Mouse (Mus musculus): Measurements from ENCODE around the gene Uckl1. TPM values are rescaled to one million over a fixed set of nuclear protein-coding genes. Genes with fewer than 3 reads are reported as not detected.

The Uckl1 gene
- polyA plus RNA-seq, 1 experiment from 2014 or later: 38.3 TPM

DNA sequence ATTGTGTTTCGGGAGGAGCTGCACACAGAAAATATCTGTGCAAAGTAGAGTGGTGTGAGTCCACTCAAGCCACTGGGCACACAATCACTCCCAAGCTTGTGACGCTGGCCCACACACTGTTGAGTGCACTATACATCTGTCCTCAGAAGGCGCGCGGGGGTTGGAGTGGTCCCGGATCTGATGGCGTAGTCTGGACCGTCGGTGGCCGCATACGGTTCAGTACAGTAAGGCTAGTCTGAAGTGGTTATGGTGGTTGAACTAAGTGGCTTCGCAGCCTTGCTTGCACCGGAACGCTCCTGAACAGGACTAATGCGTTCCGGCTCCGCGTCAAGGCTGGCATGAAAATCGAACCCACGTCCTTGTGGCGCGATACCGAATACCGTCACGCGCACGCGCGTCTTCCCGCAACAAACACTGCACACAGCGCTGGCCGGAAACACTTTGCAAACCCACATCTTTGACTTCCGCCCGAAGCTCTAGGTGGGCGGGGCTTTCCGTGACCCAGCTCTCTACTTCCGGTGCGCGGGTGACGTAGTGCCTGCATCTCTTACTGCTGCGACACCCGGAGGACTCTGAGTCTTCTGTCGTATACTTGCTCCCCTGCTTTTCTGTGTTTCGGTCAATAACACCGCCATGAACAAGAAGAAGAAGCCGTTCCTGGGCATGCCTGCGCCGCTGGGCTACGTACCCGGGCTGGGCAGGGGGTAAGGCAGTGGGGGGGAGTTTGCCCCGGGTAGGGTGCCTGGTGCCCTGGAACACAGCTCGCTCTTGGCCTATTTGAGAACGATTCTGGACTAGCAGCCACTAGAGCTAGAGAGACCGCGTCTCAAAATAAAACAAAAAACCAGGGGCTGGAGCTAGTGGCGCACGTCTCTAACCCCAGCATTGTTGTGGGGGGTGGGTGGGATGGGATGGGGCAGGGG, 16.4 kb upstream of the Uckl1 start:
- Histone ChIP-seq H3K27me3 (ENCODE audit: insufficient read depth, low read length) (peaks cover 12% of the 10 kb centered on the region), H3K4me3 (ENCODE audit: low read depth, low read length) (peak overlapping the region; percentile 90), H3K9me3 (ENCODE audit: low read depth, low read length) (no peaks in the 10 kb centered on the region), H3K36me3 (ENCODE audit: insufficient read depth) (peaks cover 4% of the 10 kb centered on the region; the same call in 1 of the 2 replicates), H3K4me2 (peak overlapping the region; percentile 89), H3K4me1 (ENCODE audit: insufficient read depth) (peaks cover 5% of the 10 kb centered on the region; the same call in 1 of the 2 replicates), H3K27ac (ENCODE audit: low read depth) (peak overlapping the region; percentile 84), H3K9ac (peak overlapping the region; percentile 91)
- DNase-seq (peak; percentile 99), ATAC-seq (ENCODE audit: insufficient read depth) (peak; percentile 94)
- WGBS: 2% methylated on average over 57 of the region's 57 CpGs
- TF ChIP-seq CTCF (IDR thresholded peaks at IDR 0.05; ENCODE audit: low read depth): no peak

DNA sequence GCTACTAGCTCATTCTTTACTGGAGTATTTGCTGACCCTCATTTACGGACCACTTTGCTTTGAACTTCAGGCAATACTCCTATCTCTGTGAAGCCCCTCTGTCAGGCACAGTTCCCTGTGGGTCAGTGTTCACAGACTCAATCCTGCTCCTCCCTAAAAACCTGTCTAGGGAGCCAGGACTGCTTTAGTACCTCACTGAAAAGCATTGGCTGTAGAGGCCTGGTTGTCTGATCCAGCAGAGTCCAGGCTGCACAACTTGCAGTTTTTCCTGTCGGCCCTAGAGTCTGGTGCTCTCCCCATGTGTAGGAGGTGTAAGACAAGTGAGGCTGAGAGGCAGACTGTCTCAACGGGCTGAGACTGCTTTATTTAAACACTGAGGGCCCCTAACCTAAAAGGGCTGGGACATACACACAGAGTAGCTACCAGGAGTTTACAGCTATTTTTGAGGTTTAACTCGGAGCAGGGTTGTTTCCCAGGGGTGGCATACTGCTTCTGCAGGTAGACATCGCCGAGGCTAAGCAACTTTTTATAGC, 15.6 kb upstream of the Uckl1 start:
- Histone ChIP-seq H3K27ac (ENCODE audit: low read depth) (peak overlapping the region; percentile 63; the same call in 1 of the 2 replicates), H3K4me1 (ENCODE audit: insufficient read depth) (peaks cover 5% of the 10 kb centered on the region; the same call in 1 of the 2 replicates), H3K9me3 (ENCODE audit: low read depth, low read length) (no peaks in the 10 kb centered on the region), H3K9ac (peak overlapping the region; percentile 91), H3K4me2 (peak overlapping the region; percentile 89), H3K36me3 (ENCODE audit: insufficient read depth) (0 out of 2 replicates have a peak, but pooled peaks cover 7% of the 10 kb centered on the region), H3K27me3 (ENCODE audit: insufficient read depth, low read length) (peaks cover 12% of the 10 kb centered on the region), H3K4me3 (ENCODE audit: low read depth, low read length) (peak overlapping the region; percentile 90)
- no peak for DNase-seq
- 57% methylated on average over 6 of the region's 6 CpGs for WGBS
- ATAC-seq (ENCODE audit: insufficient read depth): no peak
- no peak for TF ChIP-seq CTCF (IDR thresholded peaks at IDR 0.05; ENCODE audit: low read depth)

DNA sequence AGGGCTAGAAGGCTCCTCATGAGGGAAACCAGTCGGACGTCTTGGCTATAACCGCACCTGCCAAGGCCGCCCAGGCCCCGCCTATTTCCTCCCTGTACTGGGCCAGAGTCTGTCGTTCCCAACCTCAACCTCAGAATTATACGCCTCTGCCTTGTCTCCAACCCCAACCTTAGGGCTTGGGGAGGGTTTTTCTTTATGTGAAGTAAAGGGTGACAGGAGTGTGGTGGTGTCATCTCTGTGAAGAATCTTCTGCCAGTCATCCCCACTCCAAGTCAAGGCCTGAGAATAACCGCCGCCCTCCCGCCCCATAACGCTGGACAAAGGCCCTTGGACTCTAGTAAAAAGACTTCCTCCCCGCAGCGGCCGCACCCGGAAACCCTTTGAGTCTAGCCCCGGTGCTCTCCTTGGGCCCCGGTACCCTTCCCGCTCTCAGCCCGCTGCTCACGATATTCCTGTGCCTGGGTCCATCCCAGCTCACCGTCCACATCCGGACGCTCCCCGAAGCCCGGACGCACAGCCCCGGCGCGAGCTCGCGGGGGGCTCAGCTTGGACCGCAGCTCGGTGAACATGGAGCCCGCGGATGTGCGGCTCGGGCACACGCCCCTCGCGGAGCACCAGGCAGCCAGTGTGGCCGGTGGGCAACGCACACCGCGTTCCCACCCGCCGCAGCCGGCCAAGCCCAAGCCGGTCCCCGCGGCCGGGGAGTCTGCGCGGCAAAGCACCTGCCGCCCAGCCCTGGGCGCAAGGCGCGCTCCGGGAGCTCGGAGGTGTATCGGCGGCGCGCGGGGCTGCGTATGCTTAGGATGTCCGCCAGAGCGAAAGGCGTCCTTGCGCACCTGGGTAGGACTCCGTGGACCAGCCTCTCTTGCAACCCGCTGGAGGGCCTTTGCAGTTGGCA, 14.0 kb upstream of the Uckl1 start, which contains the start of gene Samd10:
Samd10 (minus strand) TSS at position 759 of the 898 bp plus-strand sequence.
- ATAC-seq (ENCODE audit: insufficient read depth): peak; percentile 36
- TF ChIP-seq CTCF (IDR thresholded peaks at IDR 0.05; ENCODE audit: low read depth): peak; percentile 9; the same call in 1 of the 2 replicates
- DNase-seq: peak; percentile 75
- Histone ChIP-seq H3K4me1 (ENCODE audit: insufficient read depth) (peaks cover 5% of the 10 kb centered on the region; the same call in 1 of the 2 replicates), H3K9me3 (ENCODE audit: low read depth, low read length) (no peaks in the 10 kb centered on the region), H3K9ac (peak within 1 kb of the TSS; percentile 71), H3K27me3 (ENCODE audit: insufficient read depth, low read length) (peaks cover 12% of the 10 kb centered on the region), H3K27ac (ENCODE audit: low read depth) (peak within 1 kb of the TSS; percentile 83), H3K4me3 (ENCODE audit: low read depth, low read length) (peak within 1 kb of the TSS; percentile 60), H3K36me3 (ENCODE audit: insufficient read depth) (0 out of 2 replicates have a peak, but pooled peaks cover 7% of the 10 kb centered on the region), H3K4me2 (peak within 1 kb of the TSS; percentile 89)
- WGBS: 2% methylated on average over 71 of the region's 71 CpGs

DNA sequence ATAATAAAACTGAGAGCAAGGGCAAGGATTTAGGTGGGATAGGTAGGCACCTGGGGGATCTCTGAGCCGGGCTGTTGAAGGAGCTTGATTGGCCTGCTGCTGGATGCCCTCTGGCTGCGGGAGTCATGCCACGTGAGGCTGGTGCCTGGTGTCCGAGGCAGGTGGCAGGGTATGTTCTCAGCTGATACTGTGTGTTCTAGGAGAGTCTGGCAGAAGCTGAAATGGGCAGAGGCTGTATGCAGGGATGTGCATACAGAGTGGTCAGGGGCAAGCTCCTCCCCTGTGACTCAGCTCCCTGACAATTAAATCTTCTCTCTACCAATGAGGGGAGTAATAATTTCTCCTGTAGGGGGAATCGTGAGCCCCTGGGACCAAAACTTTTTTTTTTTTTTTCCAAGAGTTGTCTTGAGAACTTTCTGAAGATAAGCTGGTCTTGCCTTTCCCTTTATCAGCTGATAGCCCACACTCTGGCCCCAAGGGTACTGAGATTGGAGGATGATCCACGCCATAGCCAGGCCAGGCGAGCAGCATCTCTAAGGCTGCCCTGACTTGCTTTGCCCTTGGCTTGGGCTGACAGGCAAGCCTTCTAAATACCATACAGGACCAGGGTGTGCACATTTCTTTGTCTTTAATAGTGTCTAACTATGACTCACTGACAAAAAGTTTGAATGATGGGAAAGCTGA, 12.8 kb upstream of the Uckl1 start:
- ATAC-seq (ENCODE audit: insufficient read depth): no peak
- TF ChIP-seq CTCF (IDR thresholded peaks at IDR 0.05; ENCODE audit: low read depth): 0 out of 2 replicates have a peak, but pooled peaks have one; percentile 16
- 0 out of 2 replicates have a peak, but pooled peaks cover 7% of the 10 kb centered on the region for H3K36me3 ChIP-seq (ENCODE audit: insufficient read depth)
- H3K4me1 ChIP-seq (ENCODE audit: insufficient read depth): peaks cover 5% of the 10 kb centered on the region; the same call in 1 of the 2 replicates
- H3K27ac ChIP-seq (ENCODE audit: low read depth): no peak overlapping the region
- H3K9me3 ChIP-seq (ENCODE audit: low read depth, low read length): no peaks in the 10 kb centered on the region
- DNase-seq: peak; percentile 31
- H3K9ac ChIP-seq: no peak overlapping the region
- 59% methylated on average over 7 of the region's 7 CpGs for WGBS
- peaks cover 12% of the 10 kb centered on the region for H3K27me3 ChIP-seq (ENCODE audit: insufficient read depth, low read length)
- peak overlapping the region; percentile 89 for H3K4me2 ChIP-seq
- no peak overlapping the region for H3K4me3 ChIP-seq (ENCODE audit: low read depth, low read length)

DNA sequence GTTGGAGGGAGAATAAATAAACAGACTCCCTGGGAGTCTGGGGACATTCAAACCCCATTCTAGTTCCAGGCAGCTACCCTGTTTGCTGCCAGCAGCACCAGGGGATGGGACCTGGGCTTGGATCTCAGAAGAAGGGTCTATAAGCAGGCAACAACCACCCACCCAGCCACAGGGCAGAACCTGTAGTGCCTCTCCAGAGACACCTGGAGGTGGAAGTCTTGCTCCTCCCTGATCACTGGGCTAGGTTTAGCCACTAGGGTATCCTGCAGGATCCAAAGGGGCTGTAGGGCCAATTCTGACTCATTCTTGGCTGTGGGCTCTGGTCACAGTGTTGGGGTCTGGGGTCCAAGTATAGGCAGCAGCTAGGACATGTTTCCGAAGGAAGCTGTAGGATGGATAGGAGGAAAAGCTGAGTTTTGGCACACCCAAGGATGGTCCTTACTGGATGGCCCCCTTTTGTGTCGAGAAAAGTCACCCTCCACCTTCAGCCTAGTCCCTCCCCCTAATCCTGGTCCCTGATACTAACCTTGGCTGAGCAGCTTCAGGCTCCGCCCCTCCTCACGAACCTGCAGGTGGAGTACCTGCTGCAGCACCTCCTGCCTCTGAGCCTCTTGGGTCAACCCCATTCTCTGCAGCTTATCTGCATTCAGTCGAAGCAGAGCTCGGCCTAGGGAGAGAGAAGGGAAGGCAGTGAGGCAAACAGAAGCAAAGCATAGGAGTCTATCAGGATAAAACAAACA, 11.7 kb upstream of the Uckl1 start:
- TF ChIP-seq CTCF (IDR thresholded peaks at IDR 0.05; ENCODE audit: low read depth): no peak
- Histone ChIP-seq H3K36me3 (ENCODE audit: insufficient read depth) (0 out of 2 replicates have a peak, but pooled peaks cover 7% of the 10 kb centered on the region), H3K9me3 (ENCODE audit: low read depth, low read length) (no peaks in the 10 kb centered on the region), H3K9ac (no peak overlapping the region), H3K4me3 (ENCODE audit: low read depth, low read length) (no peak overlapping the region), H3K4me2 (no peak overlapping the region), H3K27me3 (ENCODE audit: insufficient read depth, low read length) (peaks cover 12% of the 10 kb centered on the region), H3K27ac (ENCODE audit: low read depth) (no peak overlapping the region), H3K4me1 (ENCODE audit: insufficient read depth) (no peaks in the 10 kb centered on the region)
- ATAC-seq (ENCODE audit: insufficient read depth): no peak
- WGBS: 32% methylated on average over 6 of the region's 6 CpGs
- no peak for DNase-seq
